Mouse (Mus musculus): Measurements from ENCODE around the gene Shq1. TPM values are rescaled to one million over a fixed set of nuclear protein-coding genes. Genes with fewer than 3 reads are reported as not detected.

Gene Shq1
- total RNA-seq, 4 experiments from 2014 or later = 1.3 to 3.1 (median 1.8) TPM

GRCm38 (mm10) chr6:100606805-100607204, 64.2 kb downstream of the Shq1 start:
- no peak for DNase-seq (ENCODE audit: low spot score in 2 of 2)

GRCm38 (mm10) chr6:100603702-100604101, 67.3 kb downstream of the Shq1 start:
- DNase-seq (ENCODE audit: low spot score in 2 of 2) = no peak

GRCm38 (mm10) chr6:100601634-100602033, 69.3 kb downstream of the Shq1 start:
- DNase-seq (ENCODE audit: low spot score in 2 of 2) = no peak

- no peak for DNase-seq (ENCODE audit: low spot score in 2 of 2)
Measured at GRCm38 (mm10) chr6:100593857-100594256, 77.1 kb downstream of the Shq1 start.

GRCm38 (mm10) chr6:100592991-100593390, 78.0 kb downstream of the Shq1 start:
- no peak for DNase-seq (ENCODE audit: low spot score in 2 of 2)

GRCm38 (mm10) chr6:100590602-100591001, 80.4 kb downstream of the Shq1 start:
- DNase-seq (ENCODE audit: low spot score in 2 of 2) = no peak

- no peak for DNase-seq (ENCODE audit: low spot score in 2 of 2)
Measured at GRCm38 (mm10) chr6:100588876-100589275, 82.1 kb downstream of the Shq1 start.

- no peak for DNase-seq (ENCODE audit: low spot score in 2 of 2)
Measured at GRCm38 (mm10) chr6:100586758-100587157, 84.2 kb downstream of the Shq1 start.

GRCm38 (mm10) chr6:100581951-100582350, 89.0 kb downstream of the Shq1 start:
- no peak for DNase-seq (ENCODE audit: low spot score in 2 of 2)

- no peak for DNase-seq (ENCODE audit: low spot score in 2 of 2)
Measured at GRCm38 (mm10) chr6:100581056-100581455, 89.9 kb downstream of the Shq1 start.

GRCm38 (mm10) chr6:100577590-100577989, 93.4 kb downstream of the Shq1 start:
- no peak for DNase-seq (ENCODE audit: low spot score in 2 of 2)

- DNase-seq (ENCODE audit: low spot score in 2 of 2) = no peak
Measured at GRCm38 (mm10) chr6:100576171-100576570, 94.8 kb downstream of the Shq1 start.

GRCm38 (mm10) chr6:100566774-100567173, 104.2 kb downstream of the Shq1 start:
- no peak for DNase-seq (ENCODE audit: low spot score in 2 of 2)

GRCm38 (mm10) chr6:100564516-100564915, 106.4 kb downstream of the Shq1 start:
- DNase-seq (ENCODE audit: low spot score in 2 of 2) = no peak

GRCm38 (mm10) chr6:100563552-100564341, 107.2 kb downstream of the Shq1 start:
- peak in 1 of 2 experiments; percentile 59 for DNase-seq (ENCODE audit: low spot score in 2 of 2)

GRCm38 (mm10) chr6:100562719-100563551, 108.0 kb downstream of the Shq1 start:
- DNase-seq (ENCODE audit: low spot score in 2 of 2) = no peak

- no peak for DNase-seq (ENCODE audit: low spot score in 2 of 2)
Measured at GRCm38 (mm10) chr6:100558057-100558456, 112.9 kb downstream of the Shq1 start.

GRCm38 (mm10) chr6:100542154-100542997, 128.6 kb downstream of the Shq1 start:
- no peak for DNase-seq (ENCODE audit: low spot score in 2 of 2)

- DNase-seq (ENCODE audit: low spot score in 2 of 2) = no peak
Measured at GRCm38 (mm10) chr6:100539698-100540097, 131.3 kb downstream of the Shq1 start.

GRCm38 (mm10) chr6:100538570-100538969, 132.4 kb downstream of the Shq1 start:
- no peak for DNase-seq (ENCODE audit: low spot score in 2 of 2)

- no peak for DNase-seq (ENCODE audit: low spot score in 2 of 2)
Measured at GRCm38 (mm10) chr6:100537987-100538386, 133.0 kb downstream of the Shq1 start.

GRCm38 (mm10) chr6:100537042-100537441, 133.9 kb downstream of the Shq1 start:
- DNase-seq (ENCODE audit: low spot score in 2 of 2) = no peak
